Mouse (Mus musculus) embryo, embryonic 11.5 days (tissue): ENCODE results near the gene Fam81a.
A peak's percentile ranks its signal among the peaks of the same experiment; 100 is the strongest.

Experiments used
- DNase-seq: peaks from one replicate; pipeline ENCODE4 v3.0.0-alpha.2; 2012; ENCODE audit warnings: low read depth, low spot score

The Fam81a gene

GRCm38 (mm10) chr9:70142460-70142859, at the start of gene Fam81a:
TSS of gene Fam81a (minus strand) at chr9:70142560.
- no peak for DNase-seq

- no peak for DNase-seq
Observed at GRCm38 (mm10) chr9:70182639-70183038, 40.3 kb upstream of the Fam81a start.

GRCm38 (mm10) chr9:70181719-70182118, 39.4 kb upstream of the Fam81a start:
- no peak for DNase-seq

- no peak for DNase-seq
Observed at GRCm38 (mm10) chr9:70176291-70176690, 33.9 kb upstream of the Fam81a start.

GRCm38 (mm10) chr9:70174896-70175295, 32.5 kb upstream of the Fam81a start:
- DNase-seq, result no peak

GRCm38 (mm10) chr9:70174291-70174848, 32.0 kb upstream of the Fam81a start:
- DNase-seq, result no peak

GRCm38 (mm10) chr9:70168973-70169372, 26.6 kb upstream of the Fam81a start:
- DNase-seq, result no peak

- no peak for DNase-seq
Observed at GRCm38 (mm10) chr9:70160071-70160470, 17.7 kb upstream of the Fam81a start.

GRCm38 (mm10) chr9:70147618-70148017, 5.3 kb upstream of the Fam81a start:
- DNase-seq, result no peak

GRCm38 (mm10) chr9:70145426-70145825, 3.1 kb upstream of the Fam81a start:
- DNase-seq, result no peak

GRCm38 (mm10) chr9:70143326-70143725, 966 bp upstream of the Fam81a start:
- no peak for DNase-seq

- DNase-seq, result no peak
Observed at GRCm38 (mm10) chr9:70141885-70142326, 454 bp downstream of the Fam81a start.

GRCm38 (mm10) chr9:70140871-70141796, 1.2 kb downstream of the Fam81a start:
- peak; percentile 26 for DNase-seq

- no peak for DNase-seq
Observed at GRCm38 (mm10) chr9:70140340-70140739, 2.0 kb downstream of the Fam81a start.

- no peak for DNase-seq
Observed at GRCm38 (mm10) chr9:70139331-70139885, 3.0 kb downstream of the Fam81a start.

GRCm38 (mm10) chr9:70138511-70138910, 3.8 kb downstream of the Fam81a start:
- no peak for DNase-seq

GRCm38 (mm10) chr9:70137991-70138390, 4.4 kb downstream of the Fam81a start:
- DNase-seq, result no peak

GRCm38 (mm10) chr9:70135186-70135585, 7.2 kb downstream of the Fam81a start:
- DNase-seq, result no peak

- no peak for DNase-seq
Observed at GRCm38 (mm10) chr9:70134716-70135115, 7.6 kb downstream of the Fam81a start.

GRCm38 (mm10) chr9:70134215-70134614, 8.1 kb downstream of the Fam81a start:
- DNase-seq, result no peak

- no peak for DNase-seq
Observed at GRCm38 (mm10) chr9:70130786-70131185, 11.6 kb downstream of the Fam81a start.

- no peak for DNase-seq
Observed at GRCm38 (mm10) chr9:70111869-70112286, 30.5 kb downstream of the Fam81a start.

GRCm38 (mm10) chr9:70110871-70111270, 31.5 kb downstream of the Fam81a start:
- DNase-seq, result no peak
